In genomic region chr19:54925888-54926287, GRCm38 (mm10) we compare ENCODE assay signal across 26 mouse cellular contexts.
"Had no signal": no experiment of that assay in that cellular context is flagged by ENCODE, and none has a peak within 500 bp of the region (broad histone marks: within the 10 kb centered on the region; RNA-seq: fewer than 3 reads in every experiment).

No protein-coding gene starts in this region.

- H3K9ac ChIP-seq: heart, embryonic 12.5 days; hindbrain, embryonic 13.5 days; hindbrain, embryonic 15.5 days; kidney, embryonic 15.5 days; limb, embryonic 13.5 days; limb, embryonic 15.5 days; liver, embryonic 13.5 days; liver, embryonic 15.5 days had no signal

- H3K4me3 ChIP-seq: gastrocnemius, adult 2 months; heart, embryonic 10.5 days; heart, embryonic 12.5 days; hindbrain, embryonic 13.5 days; hindbrain, embryonic 15.5 days; kidney, embryonic 15.5 days; limb, embryonic 13.5 days; limb, embryonic 15.5 days; liver, embryonic 13.5 days; liver, embryonic 15.5 days had no signal

- H3K4me2 ChIP-seq: heart, embryonic 12.5 days; hindbrain, embryonic 13.5 days; hindbrain, embryonic 15.5 days; kidney, embryonic 15.5 days; limb, embryonic 13.5 days; limb, embryonic 15.5 days; liver, embryonic 11.5 days; liver, embryonic 13.5 days; liver, embryonic 15.5 days had no signal

- H3K4me1 ChIP-seq: heart, embryonic 10.5 days; heart, embryonic 12.5 days; hindbrain, embryonic 13.5 days; hindbrain, embryonic 15.5 days; kidney, embryonic 15.5 days; limb, embryonic 13.5 days; limb, embryonic 15.5 days; liver, embryonic 13.5 days; liver, embryonic 15.5 days had no signal

- ATAC-seq: hindbrain, postnatal 0 days; intestine, embryonic 16.5 days had no signal

- H3K27me3 ChIP-seq: heart, embryonic 12.5 days; hindbrain, embryonic 13.5 days; hindbrain, embryonic 15.5 days; kidney, embryonic 15.5 days; limb, embryonic 13.5 days; limb, embryonic 15.5 days; liver, embryonic 13.5 days; liver, embryonic 15.5 days had no signal

- H3K36me3 ChIP-seq: heart, embryonic 10.5 days; heart, embryonic 12.5 days; hindbrain, embryonic 13.5 days; hindbrain, embryonic 15.5 days; kidney, embryonic 15.5 days; limb, embryonic 13.5 days; limb, embryonic 15.5 days; liver, embryonic 13.5 days; liver, embryonic 15.5 days had no signal

- H3K27ac ChIP-seq: gastrocnemius, adult 2 months; heart, embryonic 10.5 days; hindbrain, embryonic 13.5 days; hindbrain, embryonic 15.5 days; hindbrain, postnatal 0 days; kidney, embryonic 15.5 days; kidney, postnatal 0 days; limb, embryonic 13.5 days; limb, embryonic 15.5 days; liver, embryonic 13.5 days; liver, embryonic 15.5 days had no signal

- H3K9me3 ChIP-seq: heart, embryonic 10.5 days; heart, embryonic 12.5 days; hindbrain, embryonic 13.5 days; hindbrain, embryonic 15.5 days; kidney, embryonic 15.5 days; limb, embryonic 13.5 days; limb, embryonic 15.5 days; liver, embryonic 13.5 days; liver, embryonic 15.5 days had no signal

- DNase-seq: gastrocnemius, adult 2 months; gastrocnemius, postnatal 10 days; gastrocnemius, postnatal 25 days; heart, adult 18-20 months; heart, postnatal 10 days; kidney, adult 11 months; kidney, adult 2 months; kidney, adult 9 months; kidney, postnatal 14 days; kidney, postnatal 36 days; layer of hippocampus, adult 9-11 months; layer of hippocampus, postnatal 36 days; left cerebral cortex, postnatal 4 days; liver, embryonic 13.5 days had no signal
